Mouse (Mus musculus) olfactory bulb, adult 2 months (tissue): ENCODE results near the gene Slc15a3. TPM values are rescaled to one million over a fixed set of nuclear protein-coding genes. Genes with fewer than 3 reads are reported as not detected.
A peak's percentile ranks its signal among the peaks of the same experiment; 100 is the strongest.

Experiments used
- H3K27ac ChIP-seq: fragments of 200-500 bp; 2 replicates; pipeline ENCODE4 v1.5.1; 2012; ENCODE audit warnings: low read depth, low read length; ENCODE audit not compliant: insufficient read depth
- H3K4me1 ChIP-seq: fragments of 200-500 bp; 2 replicates; pipeline ENCODE4 v1.6.1; 2012; ENCODE audit warnings: low read length; ENCODE audit not compliant: control insufficient read depth, insufficient read depth
- H3K4me3 ChIP-seq: fragments of 200-500 bp; 2 replicates; pipeline ENCODE4 v1.5.1; 2012; ENCODE audit warnings: mild to moderate bottlenecking, low read depth, low read length, moderate library complexity; ENCODE audit not compliant: insufficient read depth
- CTCF ChIP-seq: fragments of 200-500 bp; IDR thresholded peaks from 2 replicates; pipeline ENCODE4 v1.5.1; 2012; ENCODE audit warnings: low read depth, mild to moderate bottlenecking, low read length, moderate library complexity; ENCODE audit not compliant: insufficient read depth
- POLR2A ChIP-seq: fragments of 200-500 bp; IDR thresholded peaks from 2 replicates; pipeline ENCODE4 v1.6.1; 2012; ENCODE audit warnings: mild to moderate bottlenecking, low read depth, low read length, moderate library complexity; ENCODE audit not compliant: insufficient read depth
- WGBS: fragments of 180-500 bp; shearing (Covaris S2); methylation state at CpG from one replicate; pipeline ENCODE4 v1.1.7; 2018; 5-methylcytosine and 5-hydroxymethylcytosine counted together
- polyA plus RNA-seq: library from polyadenylated mRNA; stranded (reverse); fragments of >200 nt; gene quantifications from 2 replicates; pipeline ENCODE4 v1.2.4, GENCODE M21; 2012; ENCODE audit warnings: low replicate concordance; ENCODE audit not compliant: missing spikeins, insufficient read depth, insufficient read length

Slc15a3 gene
- polyA plus RNA-seq, 1 experiment = not detected

DNA sequence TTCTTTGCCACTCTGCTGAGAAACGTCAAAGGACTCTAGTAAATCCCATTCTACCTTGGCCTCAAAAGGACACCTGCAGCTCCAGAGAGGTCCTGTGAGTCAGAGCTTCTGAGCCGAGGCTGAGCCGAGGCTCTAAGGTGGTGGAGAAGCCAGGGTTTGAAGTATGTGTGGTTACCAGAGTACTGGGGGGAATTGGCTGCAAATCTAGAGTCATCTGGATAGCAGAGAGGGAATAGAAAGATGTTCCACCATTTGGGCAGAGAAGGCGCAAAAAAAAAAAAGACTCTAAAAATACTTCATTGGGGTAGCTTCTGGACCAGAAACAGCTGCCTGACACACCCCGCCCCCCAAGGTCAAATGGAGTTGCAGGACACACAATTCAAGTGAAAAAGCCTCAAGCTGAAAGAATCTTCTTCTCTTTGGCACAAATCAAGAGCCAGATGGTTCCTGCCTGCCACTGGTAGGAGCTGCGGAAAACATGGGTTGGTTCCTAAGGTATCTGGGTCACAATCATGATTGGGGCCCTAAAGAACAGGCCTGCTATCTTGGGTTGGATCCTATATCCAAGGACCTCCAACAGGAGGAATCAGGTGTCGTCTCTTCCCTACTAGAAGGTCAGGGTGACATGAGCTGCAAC, 38.8 kb downstream of the Slc15a3 start:
- no peak for TF ChIP-seq POLR2A
- no peak overlapping the region for H3K4me3 ChIP-seq
- peaks cover 8% of the 10 kb centered on the region for H3K4me1 ChIP-seq
- H3K27ac ChIP-seq = no peak overlapping the region
- WGBS = 86% methylated on average over 7 of the region's 7 CpGs

DNA sequence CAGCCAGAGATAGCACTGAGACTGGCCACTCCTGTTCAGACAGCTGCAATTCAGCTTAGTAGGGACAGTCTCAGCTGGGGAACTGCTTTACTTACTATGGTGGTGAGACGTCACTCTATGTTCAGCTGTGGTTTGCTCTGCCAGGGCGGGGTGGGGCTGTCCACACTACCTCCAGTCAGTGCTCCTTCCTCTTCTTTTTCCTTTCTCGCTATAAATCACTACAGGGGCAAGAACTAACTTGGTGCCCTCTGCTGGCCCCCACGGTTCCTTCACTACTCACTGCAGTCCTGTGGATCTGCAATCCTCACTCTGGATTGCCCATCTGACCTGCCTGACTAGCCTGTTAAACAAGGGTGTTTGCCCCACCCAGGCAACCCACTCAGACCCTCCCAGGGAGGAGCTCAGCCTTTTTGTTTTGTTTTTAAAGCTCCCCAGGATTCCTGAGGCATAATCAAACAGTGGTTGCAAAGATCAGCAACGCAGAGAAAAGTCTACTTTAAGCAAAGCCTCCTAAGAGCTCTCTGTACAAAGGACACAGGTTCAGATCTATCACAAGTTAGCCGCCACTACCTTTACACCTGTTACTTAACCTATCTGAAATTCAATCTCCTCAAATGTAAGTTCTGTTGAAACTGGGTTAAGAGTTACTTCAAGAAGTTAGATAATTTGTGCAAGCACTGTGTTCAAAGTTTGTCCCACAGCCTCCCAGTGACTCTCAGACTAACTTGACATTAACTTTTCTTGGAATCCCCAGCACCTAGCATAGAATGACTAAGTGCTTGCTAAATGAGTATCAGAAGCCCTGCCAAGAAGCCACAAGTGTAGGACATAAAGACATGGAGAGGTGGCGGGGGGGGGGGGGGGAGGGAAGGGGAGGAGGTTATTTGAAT, 40.8 kb downstream of the Slc15a3 start:
- TF ChIP-seq POLR2A (no peak), CTCF (no peak)
- Histone ChIP-seq H3K27ac (no peak overlapping the region), H3K4me1 (peaks cover 8% of the 10 kb centered on the region), H3K4me3 (peak overlapping the region; percentile 85; the same call in 1 of the 2 replicates)
- 24% methylated on average over 7 of the region's 7 CpGs for WGBS

DNA sequence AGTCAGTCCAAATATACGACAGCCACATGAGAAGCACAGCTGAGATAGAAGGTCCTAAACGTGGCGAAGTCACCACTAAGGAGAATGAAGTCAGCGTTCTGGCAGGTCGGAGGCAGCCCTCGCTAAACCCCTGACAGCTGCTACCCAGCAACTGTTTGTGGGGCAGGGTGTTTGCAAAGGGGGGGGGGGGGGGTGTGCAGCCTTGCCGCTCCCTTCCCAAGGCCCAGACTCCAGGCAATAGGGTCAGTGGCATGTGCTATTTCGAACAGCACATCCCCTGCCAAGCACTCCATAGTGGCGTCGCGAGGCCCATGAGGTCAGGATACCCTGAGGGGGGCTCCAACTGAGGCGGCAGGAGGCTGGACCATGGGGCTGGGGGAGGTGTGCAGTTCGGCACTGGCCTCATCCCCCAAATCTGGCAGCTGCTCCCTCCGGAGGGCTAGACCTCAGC, 41.5 kb downstream of the Slc15a3 start:
- H3K4me3 ChIP-seq = peak overlapping the region; percentile 85
- H3K27ac ChIP-seq = peak overlapping the region; percentile 95
- H3K4me1 ChIP-seq = peaks cover 8% of the 10 kb centered on the region
- 0% methylated on average over 14 of the region's 14 CpGs for WGBS
- TF ChIP-seq CTCF = no peak

DNA sequence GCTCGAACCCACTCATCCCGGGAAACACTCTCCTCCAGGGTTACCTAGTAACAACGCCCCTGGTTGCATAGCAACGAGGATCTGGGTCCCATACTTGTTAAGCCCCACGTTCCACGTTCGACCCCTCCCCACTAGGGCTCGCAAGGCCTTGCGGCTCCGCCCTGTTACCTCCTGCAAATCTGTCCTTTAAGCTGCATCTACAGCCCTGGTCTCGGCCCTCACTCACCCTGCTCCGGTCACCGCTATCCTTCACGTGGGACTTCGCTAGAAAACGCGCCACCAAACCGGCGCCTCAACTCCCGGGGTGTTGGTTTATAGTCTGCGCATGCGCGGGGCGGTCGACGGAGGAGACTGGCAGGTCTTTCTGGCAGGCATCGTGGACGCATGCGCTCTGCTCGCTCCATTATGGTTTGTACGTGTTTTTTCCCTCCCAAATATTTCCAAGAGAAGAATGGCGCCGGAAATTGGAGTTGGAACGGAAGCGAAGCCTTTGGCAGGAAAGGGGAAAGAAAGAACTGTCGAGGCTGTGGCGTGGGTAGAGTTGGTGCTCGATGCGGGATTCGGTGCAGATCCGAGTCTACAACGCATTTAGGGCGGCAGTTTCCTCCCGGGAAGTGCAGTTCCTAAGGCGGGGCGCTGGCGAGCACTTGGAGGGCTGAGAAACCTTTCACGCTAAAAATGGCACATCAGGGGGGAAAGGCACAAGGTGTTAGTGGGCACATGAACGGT, 42.1 kb downstream of the Slc15a3 start, which contains the start of gene Tmem109:
TSS of gene Tmem109 (minus strand) at position 576 of the 729 bp plus-strand sequence.
- H3K4me1 ChIP-seq = peaks cover 8% of the 10 kb centered on the region
- peak within 1 kb of the TSS; percentile 95 for H3K27ac ChIP-seq
- under 1% methylated on average over 49 of the region's 49 CpGs for WGBS
- peak within 1 kb of the TSS; percentile 85 for H3K4me3 ChIP-seq
- TF ChIP-seq CTCF (no peak), POLR2A (peak; percentile 57)

DNA sequence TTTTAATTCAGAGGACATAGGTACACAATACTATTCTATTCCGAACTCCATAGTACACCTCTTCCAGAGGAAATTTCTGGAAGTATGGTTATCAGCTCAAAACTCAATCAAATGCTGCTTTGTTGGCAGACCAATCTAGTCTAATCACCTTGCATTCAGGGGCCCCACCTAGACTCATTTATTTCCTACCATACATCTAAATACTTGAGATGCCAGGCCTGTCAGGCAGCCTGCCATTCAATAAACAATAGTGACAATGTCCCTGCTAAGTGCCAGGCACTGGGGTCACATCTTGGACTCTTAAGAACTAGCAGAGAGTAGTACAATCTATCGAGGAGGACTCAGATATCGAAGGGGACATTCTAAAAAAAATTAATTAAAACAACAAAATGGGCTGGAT, 52.7 kb downstream of the Slc15a3 start:
- Histone ChIP-seq H3K27ac (no peak overlapping the region), H3K4me1 (0 out of 2 replicates have a peak, but pooled peaks cover under 1% of the 10 kb centered on the region), H3K4me3 (no peak overlapping the region)
- WGBS = 89% methylated on average over 3 of the region's 3 CpGs
- TF ChIP-seq POLR2A (no peak), CTCF (no peak)

DNA sequence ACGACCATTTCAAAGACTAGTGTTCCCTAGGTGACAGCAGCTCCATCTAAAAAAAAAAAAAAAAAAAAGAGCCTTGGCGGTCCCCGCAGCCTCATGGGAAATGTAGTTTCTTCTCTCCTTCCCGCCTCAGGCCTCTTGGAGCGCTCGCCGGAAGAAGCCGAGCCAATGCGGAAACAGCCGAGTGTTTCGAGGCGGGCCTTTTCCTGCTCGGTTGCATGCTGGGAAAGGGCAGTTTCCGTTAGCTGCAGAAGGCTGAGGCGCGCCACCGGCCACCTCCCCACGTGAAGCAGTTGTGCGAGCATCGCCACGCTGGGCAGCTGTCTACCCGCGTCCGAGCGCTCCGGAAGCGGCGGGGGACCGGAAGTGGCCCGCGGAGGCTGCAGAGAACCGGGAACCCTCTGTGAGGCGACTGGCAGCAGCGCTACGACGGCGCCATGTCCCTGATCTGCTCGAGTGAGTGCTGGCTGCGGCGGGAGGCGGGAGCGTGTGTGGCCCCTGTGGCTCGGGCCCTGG, 55.5 kb downstream of the Slc15a3 start, which contains the start of gene Prpf19:
TSS of gene Prpf19 (plus strand) at position 216 of the 513 bp plus-strand sequence.
- peak within 1 kb of the TSS; percentile 56; the same call in 1 of the 2 replicates for H3K27ac ChIP-seq
- H3K4me1 ChIP-seq = 0 out of 2 replicates have a peak, but pooled peaks cover 4% of the 10 kb centered on the region
- H3K4me3 ChIP-seq = peak within 1 kb of the TSS; percentile 92
- TF ChIP-seq CTCF = no peak
- TF ChIP-seq POLR2A = peak; percentile 66; the same call in 1 of the 2 replicates
- WGBS = under 1% methylated on average over 43 of the region's 43 CpGs

DNA sequence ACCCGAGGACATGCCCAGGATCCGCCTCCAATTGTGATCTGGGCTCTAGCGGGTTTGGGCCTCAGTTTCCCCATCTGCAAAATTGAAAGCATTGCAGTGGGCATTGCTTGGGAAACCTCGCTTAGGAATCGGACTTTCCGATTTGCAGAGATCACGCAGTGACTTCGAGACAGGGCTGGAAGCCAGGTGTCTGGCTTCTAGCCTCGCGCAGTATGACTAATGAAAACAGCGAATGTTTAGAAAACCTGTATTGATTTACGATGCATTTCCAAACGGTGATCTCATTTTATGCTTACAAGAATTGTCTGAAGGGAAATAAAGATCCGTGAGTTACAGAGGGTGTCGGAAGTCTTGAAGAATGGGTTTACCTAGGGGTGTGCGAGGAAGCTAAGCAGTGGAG, 56.2 kb downstream of the Slc15a3 start:
- no peak overlapping the region for H3K27ac ChIP-seq
- H3K4me1 ChIP-seq = 0 out of 2 replicates have a peak, but pooled peaks cover 4% of the 10 kb centered on the region
- under 1% methylated on average over 16 of the region's 16 CpGs for WGBS
- TF ChIP-seq CTCF (no peak), POLR2A (no peak)
- peak overlapping the region; percentile 92 for H3K4me3 ChIP-seq

DNA sequence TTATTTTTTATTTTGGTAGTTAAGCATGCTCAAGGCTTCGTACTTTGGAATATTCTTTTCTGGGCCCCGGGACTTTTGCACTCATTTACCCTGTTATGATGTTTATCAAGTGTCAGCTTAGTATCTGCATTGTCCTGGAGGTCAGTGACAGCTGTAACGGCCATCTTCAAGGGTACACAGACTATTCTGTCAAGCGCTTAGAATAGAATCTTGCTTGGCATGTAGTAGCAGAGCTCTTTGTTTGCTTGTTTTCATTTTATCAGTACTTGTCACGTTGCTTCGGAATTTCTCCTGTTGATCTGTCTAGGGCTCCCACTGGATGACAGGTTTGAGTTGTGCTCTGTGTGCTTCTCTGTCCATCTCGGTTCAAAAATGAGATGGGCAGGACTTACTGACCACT, 57.3 kb downstream of the Slc15a3 start:
- Histone ChIP-seq H3K4me3 (no peak overlapping the region), H3K27ac (no peak overlapping the region), H3K4me1 (0 out of 2 replicates have a peak, but pooled peaks cover 4% of the 10 kb centered on the region)
- 66% methylated on average over 7 of the region's 7 CpGs for whole genome bisulfite sequencing
- TF ChIP-seq POLR2A (no peak), CTCF (no peak)

DNA sequence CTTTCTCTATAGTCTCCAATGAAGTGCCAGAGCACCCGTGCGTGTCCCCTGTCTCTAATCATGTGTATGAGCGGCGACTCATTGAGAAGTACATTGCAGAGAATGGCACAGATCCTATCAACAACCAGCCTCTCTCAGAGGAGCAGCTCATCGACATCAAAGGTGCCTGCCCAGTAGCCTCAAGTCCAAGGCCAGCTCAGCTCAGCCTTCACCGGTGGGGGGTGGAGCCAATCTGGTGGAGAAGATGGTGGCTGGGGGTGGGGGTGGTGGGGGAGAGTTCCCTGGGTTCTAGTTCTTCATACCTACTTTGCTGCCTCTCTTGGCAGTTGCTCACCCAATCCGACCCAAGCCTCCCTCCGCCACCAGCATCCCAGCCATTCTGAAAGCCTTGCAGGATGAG, 58.0 kb downstream of the Slc15a3 start:
- WGBS = 80% methylated on average over 8 of the region's 8 CpGs
- H3K27ac ChIP-seq = no peak overlapping the region
- TF ChIP-seq CTCF = no peak

More for the DNA sequence above, 58.0 kb downstream of the Slc15a3 start:
- Histone ChIP-seq H3K4me1 (0 out of 2 replicates have a peak, but pooled peaks cover 4% of the 10 kb centered on the region), H3K4me3 (no peak overlapping the region)
